Mouse (Mus musculus) lung, adult 2 months (tissue): ENCODE measurements around the gene Tmcc2.

Experiments
- CTCF ChIP-seq: fragments of 200-500 bp; IDR thresholded peaks from 2 replicates; pipeline ENCODE4 v1.5.1; 2011; ENCODE audit warnings: mild to moderate bottlenecking, low read length, control low read depth; ENCODE audit not compliant: insufficient read depth
- POLR2A ChIP-seq: fragments of 200-500 bp; IDR thresholded peaks from 2 replicates; pipeline ENCODE4 v1.6.1; 2011; ENCODE audit warnings: low read depth, mild to moderate bottlenecking, control low read depth, low read length, borderline replicate concordance; ENCODE audit errors: extremely low read depth

- TF ChIP-seq POLR2A (no peak), CTCF (no peak)
Measured at GRCm38 (mm10) chr1:132319242-132319641, 71.8 kb downstream of the Tmcc2 start.
